Mouse (Mus musculus): ENCODE results near the gene Tmsb4x. TPM values are rescaled to one million over a fixed set of nuclear protein-coding genes. Genes with fewer than 3 reads are reported as not detected.

Gene Tmsb4x
- polyA plus RNA-seq, 1 experiment = 2,684 TPM

GRCm38 (mm10) chrX:167211871-167212555 lies 2.9 kb upstream of the Tmsb4x start:
- peak; percentile 30 for DNase-seq (ENCODE audit: low read depth)
- TF ChIP-seq CTCF (IDR thresholded peaks at IDR 0.05; ENCODE audit: borderline replicate concordance, extremely low read depth, insufficient read depth, insufficient read length) (no peak), POLR2A (IDR thresholded peaks at IDR 0.05; ENCODE audit: borderline replicate concordance, extremely low read depth, insufficient read depth, insufficient read length, poor library complexity, severe bottlenecking) (no peak)

- TF ChIP-seq CTCF (IDR thresholded peaks at IDR 0.05; ENCODE audit: borderline replicate concordance, extremely low read depth, insufficient read depth, insufficient read length) (no peak), POLR2A (IDR thresholded peaks at IDR 0.05; ENCODE audit: borderline replicate concordance, extremely low read depth, insufficient read depth, insufficient read length, poor library complexity, severe bottlenecking) (no peak)
- no peak for DNase-seq (ENCODE audit: low read depth)
Observed at GRCm38 (mm10) chrX:167210319-167210728, 1.2 kb upstream of the Tmsb4x start.

GRCm38 (mm10) chrX:167209828-167210227 lies 713 bp upstream of the Tmsb4x start:
- peak; percentile 56 for DNase-seq (ENCODE audit: low read depth)
- TF ChIP-seq CTCF (IDR thresholded peaks at IDR 0.05; ENCODE audit: borderline replicate concordance, extremely low read depth, insufficient read depth, insufficient read length) (no peak), POLR2A (IDR thresholded peaks at IDR 0.05; ENCODE audit: borderline replicate concordance, extremely low read depth, insufficient read depth, insufficient read length, poor library complexity, severe bottlenecking) (no peak)

GRCm38 (mm10) chrX:167208506-167208820 lies 652 bp downstream of the Tmsb4x start:
- no peak for TF ChIP-seq POLR2A (IDR thresholded peaks at IDR 0.05; ENCODE audit: borderline replicate concordance, extremely low read depth, insufficient read depth, insufficient read length, poor library complexity, severe bottlenecking)
- TF ChIP-seq CTCF (IDR thresholded peaks at IDR 0.05; ENCODE audit: borderline replicate concordance, extremely low read depth, insufficient read depth, insufficient read length) = no peak
- peak; percentile 77 for DNase-seq (ENCODE audit: low read depth)

DNA sequence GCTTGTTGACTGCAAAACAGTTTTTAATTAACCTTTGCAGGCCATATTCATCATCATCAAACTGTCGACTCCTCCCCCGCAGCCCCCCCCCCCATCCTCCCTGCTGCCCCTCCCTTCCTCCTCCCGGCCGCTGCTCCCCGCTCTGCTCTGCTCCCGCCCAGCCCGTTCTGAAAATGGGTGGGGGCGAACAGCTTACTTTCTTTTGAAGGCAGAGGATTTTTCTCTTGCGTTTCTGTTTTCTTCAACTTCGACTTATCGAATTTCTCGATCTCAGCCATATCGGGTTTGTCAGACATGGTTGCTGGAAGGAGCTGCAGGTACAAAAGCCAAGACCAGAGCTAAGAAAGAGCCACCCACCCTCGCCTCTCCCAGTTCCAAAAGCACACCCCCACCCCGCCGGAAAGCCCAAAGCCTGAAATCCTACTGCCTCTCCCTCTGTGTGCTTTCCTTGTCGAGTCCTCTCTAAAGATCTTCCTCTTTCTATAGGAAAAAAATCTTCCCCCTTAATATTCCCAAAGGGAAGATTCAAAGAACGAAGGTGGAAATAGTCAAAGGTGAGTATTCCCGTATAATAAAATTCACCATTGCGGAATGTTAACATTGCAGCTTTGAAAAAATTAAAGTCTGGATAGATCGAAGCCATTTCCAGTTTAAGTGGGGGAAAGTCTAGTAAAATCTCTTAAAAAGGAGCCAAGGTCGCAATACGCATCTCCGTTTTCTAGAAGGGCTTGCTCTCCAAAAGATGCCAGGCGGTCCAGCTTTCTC lies 1.2 kb downstream of the Tmsb4x start:
- DNase-seq (ENCODE audit: low read depth) = peak; percentile 74
- no peak for TF ChIP-seq CTCF (IDR thresholded peaks at IDR 0.05; ENCODE audit: borderline replicate concordance, extremely low read depth, insufficient read depth, insufficient read length)
- TF ChIP-seq POLR2A (IDR thresholded peaks at IDR 0.05; ENCODE audit: borderline replicate concordance, extremely low read depth, insufficient read depth, insufficient read length, poor library complexity, severe bottlenecking) = no peak

DNA sequence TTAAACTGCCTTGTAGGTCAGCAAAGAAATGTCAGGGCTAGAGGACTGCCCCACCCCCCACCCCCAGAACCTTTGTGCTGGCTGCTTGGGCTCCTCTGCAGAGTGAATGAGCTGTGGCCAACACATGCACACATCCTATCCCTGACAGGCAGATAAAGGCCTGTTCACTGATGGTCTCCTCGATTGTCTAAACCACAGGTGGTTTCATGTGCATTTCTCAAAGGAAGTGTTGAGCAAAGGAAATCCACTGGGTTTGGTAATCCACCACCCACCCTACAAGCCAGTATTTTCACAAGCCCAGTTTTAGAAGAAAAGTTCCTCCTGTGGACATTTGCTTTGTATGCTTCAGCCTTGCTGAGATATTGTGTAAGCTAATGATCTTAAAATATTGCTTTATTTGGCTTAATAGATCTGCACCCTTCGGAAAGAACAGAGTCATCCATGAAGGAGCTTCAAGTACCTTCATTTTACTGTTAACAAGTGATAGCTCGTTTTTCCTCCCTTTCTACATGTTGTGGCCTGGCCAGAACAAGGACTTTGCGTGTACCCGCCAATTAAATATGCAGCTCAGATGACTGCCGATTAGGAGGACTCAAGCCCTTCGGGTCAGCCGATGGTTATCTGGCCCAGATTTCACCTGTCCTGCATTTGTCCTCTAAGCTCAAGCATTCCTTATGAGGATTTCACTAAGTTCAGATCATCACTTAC lies 3.1 kb downstream of the Tmsb4x start:
- peak; percentile 36 for DNase-seq (ENCODE audit: low read depth)
- TF ChIP-seq CTCF (IDR thresholded peaks at IDR 0.05; ENCODE audit: borderline replicate concordance, extremely low read depth, insufficient read depth, insufficient read length) = no peak
- no peak for TF ChIP-seq POLR2A (IDR thresholded peaks at IDR 0.05; ENCODE audit: borderline replicate concordance, extremely low read depth, insufficient read depth, insufficient read length, poor library complexity, severe bottlenecking)

GRCm38 (mm10) chrX:167201365-167201764 lies 7.8 kb downstream of the Tmsb4x start:
- DNase-seq (ENCODE audit: low read depth) = no peak
- no peak for TF ChIP-seq CTCF (IDR thresholded peaks at IDR 0.05; ENCODE audit: borderline replicate concordance, extremely low read depth, insufficient read depth, insufficient read length)
- no peak for TF ChIP-seq POLR2A (IDR thresholded peaks at IDR 0.05; ENCODE audit: borderline replicate concordance, extremely low read depth, insufficient read depth, insufficient read length, poor library complexity, severe bottlenecking)

DNA sequence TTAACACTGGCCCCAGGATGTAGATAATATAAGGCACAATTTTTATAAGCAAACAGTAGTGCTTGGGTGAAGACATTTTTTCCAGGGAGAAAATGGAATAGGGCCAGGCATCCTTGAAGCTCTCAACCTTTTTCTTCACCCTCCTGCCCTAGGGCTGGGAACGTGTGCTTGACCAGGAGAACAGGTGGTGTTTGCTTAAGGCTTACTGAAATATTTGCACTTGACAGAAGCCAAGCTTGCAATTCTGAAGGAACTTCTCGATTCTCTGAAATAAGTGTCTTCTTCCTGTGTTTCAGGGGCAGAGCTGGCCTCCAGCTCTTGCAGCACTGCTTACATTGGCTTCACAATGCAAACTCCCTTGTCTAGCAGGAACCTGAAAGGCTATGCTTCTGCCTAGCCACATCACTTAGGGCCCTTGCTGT lies 13.9 kb downstream of the Tmsb4x start:
- TF ChIP-seq POLR2A (IDR thresholded peaks at IDR 0.05; ENCODE audit: borderline replicate concordance, extremely low read depth, insufficient read depth, insufficient read length, poor library complexity, severe bottlenecking) (no peak), CTCF (IDR thresholded peaks at IDR 0.05; ENCODE audit: borderline replicate concordance, extremely low read depth, insufficient read depth, insufficient read length) (no peak)
- DNase-seq (ENCODE audit: low read depth) = no peak

DNA sequence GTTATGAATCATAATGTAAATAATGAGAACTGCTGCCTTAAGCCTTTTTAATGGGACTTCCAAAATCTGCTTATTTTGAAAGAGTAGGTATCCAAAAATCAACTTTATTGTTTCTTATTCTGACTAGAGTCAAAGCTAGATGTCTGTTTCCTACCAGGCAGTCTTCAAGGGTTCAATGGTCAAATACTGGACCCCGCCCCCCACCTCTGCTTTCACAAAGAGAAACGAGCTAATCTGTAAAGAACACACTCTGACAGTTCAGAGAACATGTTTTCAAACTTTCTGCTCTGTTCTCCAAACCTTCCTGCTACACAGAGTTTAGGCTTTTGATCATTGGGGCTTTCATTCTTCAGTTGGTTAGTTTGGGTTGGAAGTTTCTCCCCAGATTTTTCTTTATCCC lies 22.8 kb downstream of the Tmsb4x start:
- TF ChIP-seq POLR2A (IDR thresholded peaks at IDR 0.05; ENCODE audit: borderline replicate concordance, extremely low read depth, insufficient read depth, insufficient read length, poor library complexity, severe bottlenecking) (no peak), CTCF (IDR thresholded peaks at IDR 0.05; ENCODE audit: borderline replicate concordance, extremely low read depth, insufficient read depth, insufficient read length) (no peak)
- DNase-seq (ENCODE audit: low read depth) = no peak

DNA sequence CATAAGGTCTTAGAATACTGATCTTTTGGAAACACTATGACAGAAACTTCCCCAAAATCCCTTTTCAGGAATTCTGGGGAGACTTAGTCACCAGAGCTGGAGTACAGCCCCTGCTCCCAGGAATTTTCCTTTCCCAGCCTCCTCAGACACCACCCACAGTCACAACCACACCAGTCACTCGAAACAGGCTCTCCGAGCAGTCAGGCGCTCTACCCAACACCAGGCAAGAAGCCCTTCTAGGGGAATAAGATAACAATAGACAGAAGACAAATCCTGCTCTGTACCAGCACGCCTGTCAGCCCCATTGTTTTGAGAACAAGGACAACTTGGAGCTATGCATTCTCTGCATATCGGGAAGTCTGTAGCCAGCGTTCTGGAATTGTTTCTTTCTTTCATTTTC lies 25.6 kb downstream of the Tmsb4x start:
- DNase-seq (ENCODE audit: low read depth) = no peak
- no peak for TF ChIP-seq POLR2A (IDR thresholded peaks at IDR 0.05; ENCODE audit: borderline replicate concordance, extremely low read depth, insufficient read depth, insufficient read length, poor library complexity, severe bottlenecking)
- TF ChIP-seq CTCF (IDR thresholded peaks at IDR 0.05; ENCODE audit: borderline replicate concordance, extremely low read depth, insufficient read depth, insufficient read length) = no peak

DNA sequence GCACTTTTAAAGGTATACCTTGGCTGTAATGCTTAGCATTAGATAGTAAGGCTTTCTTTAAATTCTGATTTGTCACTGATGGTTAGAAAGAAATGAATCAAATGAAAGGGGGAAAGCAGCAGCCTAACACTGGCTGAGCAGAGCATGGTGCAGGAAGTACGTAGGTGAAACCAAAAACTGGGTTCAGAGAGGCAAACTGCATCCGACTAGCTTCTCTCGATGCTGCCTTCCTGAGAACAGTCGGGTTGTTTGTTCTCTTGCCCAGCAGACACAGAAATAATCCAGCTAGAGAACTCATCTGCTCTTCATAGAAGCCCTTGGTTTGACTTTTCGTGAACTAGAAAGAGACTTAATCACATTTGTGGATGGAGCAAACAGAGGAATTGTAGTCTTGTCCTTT lies 26.7 kb downstream of the Tmsb4x start:
- no peak for TF ChIP-seq CTCF (IDR thresholded peaks at IDR 0.05; ENCODE audit: borderline replicate concordance, extremely low read depth, insufficient read depth, insufficient read length)
- TF ChIP-seq POLR2A (IDR thresholded peaks at IDR 0.05; ENCODE audit: borderline replicate concordance, extremely low read depth, insufficient read depth, insufficient read length, poor library complexity, severe bottlenecking) = no peak
- DNase-seq (ENCODE audit: low read depth) = no peak

Data from brain, embryonic 14.5 days (tissue).